28 mouse cellular contexts compared by ENCODE assay signal in genomic region chr7:101600406-101600805, GRCm38 (mm10). TPM values are rescaled to one million over a fixed set of nuclear protein-coding genes. Genes with fewer than 3 reads are reported as not detected.
"Had no signal": no experiment of that assay in that cellular context is flagged by ENCODE, and none has a peak within 500 bp of the region (broad histone marks: within the 10 kb centered on the region; RNA-seq: fewer than 3 reads in every experiment).

No protein-coding gene starts in this region.

- ATAC-seq: midbrain, embryonic 15.5 days had no signal

- DNase-seq: kidney, adult 11 months; kidney, adult 8-10 months; kidney, postnatal 10 days; kidney, postnatal 36 days; layer of hippocampus, postnatal 36 days; left cerebral cortex, postnatal 4 days; lung, adult 18-20 months; lung, postnatal 14 days; retina, postnatal 1 day; right cerebral cortex, postnatal 25 days; thymus, adult 2 months; thymus, postnatal 14 days; thymus, postnatal 4 days had no signal

RNA-seq across cellular contexts. Expression of gene Art2b, which starts 15.0 kb away (rescaled TPM):
- total RNA-seq: layer of hippocampus, adult 8-10 months; layer of hippocampus, postnatal 10 days; layer of hippocampus, postnatal 36 days; left cerebral cortex, adult 8-10 months; left cerebral cortex, postnatal 14 days; left cerebral cortex, postnatal 4 days had no signal
- polyA plus RNA-seq: kidney, embryonic 15.5 days; limb, embryonic 12.5 days; limb, embryonic 15.5 days; liver, embryonic 11.5 days; lung, embryonic 16.5 days; midbrain, embryonic 12.5 days; midbrain, embryonic 15.5 days; neural tube, embryonic 11.5 days; neural tube, embryonic 14.5 days; stomach, embryonic 14.5 days; stomach, postnatal 0 days had no signal
